Mouse (Mus musculus): ENCODE results near the gene Elmo2. TPM values are rescaled to one million over a fixed set of nuclear protein-coding genes. Genes with fewer than 3 reads are reported as not detected.

Elmo2 gene
- polyA plus RNA-seq, 2 experiments, result 77.7 to 83.0 TPM

GRCm38 (mm10) chr2:165262274-165262990 lies 63.8 kb downstream of the Elmo2 start:
- Histone ChIP-seq H3K9me3 (ENCODE audit: control insufficient read depth, low read length) (no peaks in the 10 kb centered on the region), H3K27ac (replicated peaks; ENCODE audit: low read depth, low read length) (no peak overlapping the region), H3K4me3 (replicated peaks; ENCODE audit: low read length) (no peak overlapping the region), H3K9ac (ENCODE audit: low read depth, low read length, severe bottlenecking) (no peak overlapping the region), H3K27me3 (ENCODE audit: control insufficient read depth, insufficient read depth, low read length) (0 out of 2 replicates have a peak, but pooled peaks cover 4% of the 10 kb centered on the region), H3K36me3 (ENCODE audit: control insufficient read depth, insufficient read depth, low read length) (no peaks in the 10 kb centered on the region), H3K4me1 (ENCODE audit: control insufficient read depth, insufficient read depth, low read length) (no peaks in the 10 kb centered on the region), H3K4me2 (replicated peaks; ENCODE audit: low read depth, low read length, severe bottlenecking) (no peak overlapping the region)
- ATAC-seq (ENCODE audit: low FRiP score, low read depth) (no peak), DNase-seq (ENCODE audit: low spot score) (no peak)
- TF ChIP-seq POLR2A (IDR thresholded peaks at IDR 0.05; ENCODE audit: borderline replicate concordance, extremely low read depth, insufficient read depth, insufficient read length), result no peak
- 52% methylated on average over 18 of the region's 18 CpGs for WGBS

DNA sequence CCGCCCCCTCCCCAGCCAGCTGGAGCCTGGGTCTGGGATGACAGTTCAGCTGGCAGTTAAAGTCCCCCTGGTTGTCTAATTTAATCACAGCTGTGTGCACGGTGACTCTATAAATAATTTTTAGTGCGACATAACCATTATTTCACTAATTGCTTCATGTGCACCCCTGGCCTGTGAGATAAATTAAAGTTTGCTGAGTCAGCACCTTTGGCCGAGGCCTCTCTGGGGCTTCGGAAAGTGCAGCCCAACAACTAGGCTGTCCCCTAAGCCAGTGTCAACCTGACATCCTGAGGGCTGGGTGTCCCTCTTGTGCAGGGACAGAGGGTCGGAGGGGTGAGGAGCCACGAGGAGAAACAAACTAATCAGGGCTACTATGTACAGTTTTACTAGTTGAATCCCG lies 66.4 kb downstream of the Elmo2 start:
- H3K4me3 ChIP-seq (replicated peaks; ENCODE audit: low read length), result no peak overlapping the region
- WGBS, result 70% methylated on average over 8 of the region's 8 CpGs
- no peak for TF ChIP-seq POLR2A (IDR thresholded peaks at IDR 0.05; ENCODE audit: borderline replicate concordance, extremely low read depth, insufficient read depth, insufficient read length)
- ATAC-seq (ENCODE audit: low FRiP score, low read depth) (no peak), DNase-seq (ENCODE audit: low spot score) (no peak)
- no peaks in the 10 kb centered on the region for H3K9me3 ChIP-seq (ENCODE audit: control insufficient read depth, low read length)
- H3K4me2 ChIP-seq (replicated peaks; ENCODE audit: low read depth, low read length, severe bottlenecking), result no peak overlapping the region
- no peak overlapping the region for H3K9ac ChIP-seq (ENCODE audit: low read depth, low read length, severe bottlenecking)
- no peak overlapping the region for H3K27ac ChIP-seq (replicated peaks; ENCODE audit: low read depth, low read length)
- no peaks in the 10 kb centered on the region for H3K27me3 ChIP-seq (ENCODE audit: control insufficient read depth, insufficient read depth, low read length)
- no peaks in the 10 kb centered on the region for H3K4me1 ChIP-seq (ENCODE audit: control insufficient read depth, insufficient read depth, low read length)
- no peaks in the 10 kb centered on the region for H3K36me3 ChIP-seq (ENCODE audit: control insufficient read depth, insufficient read depth, low read length)

DNA sequence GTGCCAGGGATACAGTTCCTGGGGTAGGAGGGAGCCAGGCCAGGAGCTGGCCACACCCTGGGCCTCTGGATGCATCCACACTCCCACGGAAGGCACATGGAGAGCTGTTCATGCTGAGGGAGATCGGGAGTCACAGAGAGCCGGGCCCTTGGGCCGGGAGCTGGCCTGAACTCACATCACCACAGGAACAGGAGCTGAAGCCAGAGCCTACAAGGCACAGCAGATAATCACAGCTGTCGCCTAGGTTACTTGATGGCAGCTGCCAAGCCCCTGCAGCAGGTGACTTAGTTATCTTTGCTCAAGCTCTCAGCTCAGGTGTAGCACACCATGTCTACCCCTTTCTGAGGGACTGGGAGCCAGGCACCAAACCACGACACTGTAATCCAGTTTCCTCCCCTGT lies 68.0 kb downstream of the Elmo2 start:
- 69% methylated on average over 6 of the region's 6 CpGs for WGBS
- Histone ChIP-seq H3K9me3 (ENCODE audit: control insufficient read depth, low read length) (no peaks in the 10 kb centered on the region), H3K4me3 (replicated peaks; ENCODE audit: low read length) (no peak overlapping the region), H3K27me3 (ENCODE audit: control insufficient read depth, insufficient read depth, low read length) (peaks cover 13% of the 10 kb centered on the region; the same call in 1 of the 2 replicates), H3K27ac (replicated peaks; ENCODE audit: low read depth, low read length) (no peak overlapping the region), H3K4me2 (replicated peaks; ENCODE audit: low read depth, low read length, severe bottlenecking) (no peak overlapping the region), H3K4me1 (ENCODE audit: control insufficient read depth, insufficient read depth, low read length) (no peaks in the 10 kb centered on the region), H3K36me3 (ENCODE audit: control insufficient read depth, insufficient read depth, low read length) (no peaks in the 10 kb centered on the region), H3K9ac (ENCODE audit: low read depth, low read length, severe bottlenecking) (no peak overlapping the region)
- no peak for ATAC-seq (ENCODE audit: low FRiP score, low read depth)
- no peak for DNase-seq (ENCODE audit: low spot score)
- TF ChIP-seq POLR2A (IDR thresholded peaks at IDR 0.05; ENCODE audit: borderline replicate concordance, extremely low read depth, insufficient read depth, insufficient read length), result no peak

- ATAC-seq (ENCODE audit: low FRiP score, low read depth) (no peak), DNase-seq (ENCODE audit: low spot score) (no peak)
- no peaks in the 10 kb centered on the region for H3K4me1 ChIP-seq (ENCODE audit: control insufficient read depth, insufficient read depth, low read length)
- H3K9me3 ChIP-seq (ENCODE audit: control insufficient read depth, low read length), result no peaks in the 10 kb centered on the region
- H3K9ac ChIP-seq (ENCODE audit: low read depth, low read length, severe bottlenecking), result no peak overlapping the region
- H3K27ac ChIP-seq (replicated peaks; ENCODE audit: low read depth, low read length), result no peak overlapping the region
- H3K4me2 ChIP-seq (replicated peaks; ENCODE audit: low read depth, low read length, severe bottlenecking), result no peak overlapping the region
- WGBS, result 54% methylated on average over 11 of the region's 11 CpGs
- peaks cover 15% of the 10 kb centered on the region; the same call in 1 of the 2 replicates for H3K27me3 ChIP-seq (ENCODE audit: control insufficient read depth, insufficient read depth, low read length)
- H3K36me3 ChIP-seq (ENCODE audit: control insufficient read depth, insufficient read depth, low read length), result no peaks in the 10 kb centered on the region
- H3K4me3 ChIP-seq (replicated peaks; ENCODE audit: low read length), result no peak overlapping the region
- TF ChIP-seq POLR2A (IDR thresholded peaks at IDR 0.05; ENCODE audit: borderline replicate concordance, extremely low read depth, insufficient read depth, insufficient read length), result no peak
Observed at GRCm38 (mm10) chr2:165257151-165257834, 69.0 kb downstream of the Elmo2 start.

- Histone ChIP-seq H3K36me3 (ENCODE audit: control insufficient read depth, insufficient read depth, low read length) (no peaks in the 10 kb centered on the region), H3K4me2 (replicated peaks; ENCODE audit: low read depth, low read length, severe bottlenecking) (no peak overlapping the region), H3K4me1 (ENCODE audit: control insufficient read depth, insufficient read depth, low read length) (no peaks in the 10 kb centered on the region), H3K4me3 (replicated peaks; ENCODE audit: low read length) (no peak overlapping the region), H3K9me3 (ENCODE audit: control insufficient read depth, low read length) (no peaks in the 10 kb centered on the region), H3K27ac (replicated peaks; ENCODE audit: low read depth, low read length) (no peak overlapping the region), H3K27me3 (ENCODE audit: control insufficient read depth, insufficient read depth, low read length) (peaks cover 15% of the 10 kb centered on the region; the same call in 1 of the 2 replicates), H3K9ac (ENCODE audit: low read depth, low read length, severe bottlenecking) (no peak overlapping the region)
- ATAC-seq (ENCODE audit: low FRiP score, low read depth) (no peak), DNase-seq (ENCODE audit: low spot score) (no peak)
- WGBS, result 60% methylated on average over 10 of the region's 10 CpGs
- TF ChIP-seq POLR2A (IDR thresholded peaks at IDR 0.05; ENCODE audit: borderline replicate concordance, extremely low read depth, insufficient read depth, insufficient read length), result no peak
Observed at GRCm38 (mm10) chr2:165256213-165256612, 70.1 kb downstream of the Elmo2 start.

All from limb, embryonic 14.5 days (tissue).